Mouse (Mus musculus) skeletal muscle tissue, adult 2 months (tissue): Measurements from ENCODE around the gene AW011738.

Experiments
- DNase-seq: peaks from one replicate; pipeline ENCODE4 v3.0.0-alpha.2; 2012; ENCODE audit warnings: low read depth, low spot score

Gene AW011738

DNA sequence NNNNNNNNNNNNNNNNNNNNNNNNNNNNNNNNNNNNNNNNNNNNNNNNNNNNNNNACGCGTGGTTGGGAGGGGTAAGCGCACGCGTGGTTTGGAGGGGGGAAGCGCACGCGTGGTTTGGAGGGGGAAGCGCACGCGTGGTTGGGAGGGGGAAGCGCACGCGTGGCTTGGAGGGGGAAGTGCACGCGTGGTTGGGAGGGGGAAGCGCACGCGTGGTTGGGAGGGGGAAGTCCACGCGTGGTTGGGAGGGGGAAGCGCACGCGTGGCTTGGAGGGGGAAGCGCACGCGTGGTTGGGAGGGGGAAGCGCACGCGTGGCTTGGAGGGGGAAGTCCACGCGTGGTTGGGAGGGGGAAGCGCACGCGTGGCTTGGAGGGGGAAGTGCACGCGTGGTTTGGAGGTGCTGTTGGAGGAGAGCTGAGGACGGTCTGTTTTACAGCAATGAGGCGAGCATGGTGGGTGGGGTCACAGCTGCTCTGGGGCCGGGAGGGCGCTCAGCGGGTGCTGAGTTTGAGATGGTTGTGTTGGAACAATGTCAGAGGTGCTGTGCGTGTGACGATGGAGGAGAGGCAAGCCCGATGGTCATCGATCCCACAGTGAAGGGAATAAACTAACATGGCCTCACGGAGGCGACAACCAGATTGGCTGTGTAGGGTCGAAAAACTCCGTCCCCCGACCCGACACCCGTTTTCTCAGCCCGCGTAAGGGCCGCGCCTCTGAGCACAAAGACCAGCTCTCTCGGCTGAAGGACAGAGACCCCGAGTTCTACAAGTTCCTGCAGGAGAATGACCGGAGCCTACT lies 33.7 kb downstream of the AW011738 start:
- DNase-seq, result no peak

DNA sequence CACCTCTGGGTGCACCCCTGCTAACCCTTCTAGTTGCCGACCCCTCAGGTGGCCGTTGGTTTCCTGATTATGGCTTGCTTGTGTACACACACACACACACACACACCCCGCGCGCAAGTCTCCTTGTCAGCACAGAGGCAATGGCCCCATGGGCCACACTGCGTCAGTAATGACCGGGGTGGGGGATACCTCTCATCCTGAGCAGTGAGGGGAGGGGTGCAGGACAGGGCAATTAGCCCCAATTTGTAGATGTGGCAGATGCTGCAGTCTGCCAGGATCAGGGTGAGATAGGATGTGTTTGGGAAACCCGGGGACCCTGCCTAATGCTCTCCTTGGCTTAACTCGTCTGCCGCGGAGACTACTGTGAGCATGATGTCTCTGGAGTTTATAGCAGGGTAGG lies 46.5 kb downstream of the AW011738 start:
- no peak for DNase-seq

DNA sequence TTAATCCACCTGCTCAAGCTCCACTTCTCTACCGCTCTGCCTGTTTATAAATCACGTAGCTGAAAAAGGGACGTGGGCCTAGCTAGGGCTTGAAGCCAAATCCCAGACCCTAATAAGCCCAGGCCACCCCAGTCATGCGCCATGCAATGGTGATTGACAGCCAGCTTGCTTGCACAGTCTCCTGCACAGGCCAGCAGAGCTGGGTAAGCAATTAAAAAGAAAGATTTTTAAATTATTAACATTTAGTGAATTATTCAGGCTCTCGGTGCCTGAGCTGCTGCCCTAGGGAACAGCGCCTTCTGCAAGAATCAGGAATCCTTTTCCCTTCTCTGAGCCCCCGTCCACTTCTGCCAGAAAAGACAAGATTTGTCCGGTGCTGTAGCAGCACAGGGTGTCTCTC lies 48.0 kb downstream of the AW011738 start:
- DNase-seq, result no peak

DNA sequence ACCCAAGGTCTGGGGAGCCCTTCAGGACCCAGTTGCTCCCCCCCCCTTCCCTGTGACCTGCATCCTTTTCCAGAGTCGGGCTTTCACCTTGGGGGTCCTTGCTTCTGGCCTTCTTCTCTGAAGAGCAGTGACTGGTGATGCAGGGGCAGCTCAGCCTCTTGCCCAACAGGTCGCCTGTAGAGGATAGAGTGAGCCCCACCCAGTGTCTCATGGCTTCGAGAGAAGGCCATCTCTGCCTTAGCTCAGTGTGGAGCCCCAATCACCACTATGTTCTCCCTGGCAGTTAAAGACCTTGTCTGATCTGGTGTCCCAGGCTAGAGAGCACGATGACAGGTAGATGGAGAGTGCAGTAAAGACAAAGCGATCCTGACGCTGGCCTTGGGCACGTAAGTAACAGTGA lies 49.0 kb downstream of the AW011738 start:
- no peak for DNase-seq

DNA sequence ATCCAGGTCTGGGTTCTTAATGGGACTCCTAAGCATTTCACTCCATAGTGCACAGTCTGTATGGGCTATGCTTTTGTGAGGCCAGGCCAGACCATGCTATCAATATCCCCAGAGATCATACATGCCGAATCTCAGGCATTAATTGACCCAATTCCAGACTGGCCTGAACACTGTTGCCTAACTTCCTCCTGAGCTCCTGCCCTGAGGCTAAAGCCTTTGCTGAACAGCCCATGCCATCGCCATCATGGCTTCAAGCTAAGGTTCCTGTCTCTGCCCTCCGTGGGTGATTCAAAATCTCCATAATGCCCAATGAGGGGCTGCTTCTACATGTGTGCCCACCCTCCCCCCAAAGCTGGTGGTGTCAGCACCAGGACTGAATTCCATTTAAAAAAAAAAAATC lies 49.5 kb downstream of the AW011738 start:
- DNase-seq, result no peak

DNA sequence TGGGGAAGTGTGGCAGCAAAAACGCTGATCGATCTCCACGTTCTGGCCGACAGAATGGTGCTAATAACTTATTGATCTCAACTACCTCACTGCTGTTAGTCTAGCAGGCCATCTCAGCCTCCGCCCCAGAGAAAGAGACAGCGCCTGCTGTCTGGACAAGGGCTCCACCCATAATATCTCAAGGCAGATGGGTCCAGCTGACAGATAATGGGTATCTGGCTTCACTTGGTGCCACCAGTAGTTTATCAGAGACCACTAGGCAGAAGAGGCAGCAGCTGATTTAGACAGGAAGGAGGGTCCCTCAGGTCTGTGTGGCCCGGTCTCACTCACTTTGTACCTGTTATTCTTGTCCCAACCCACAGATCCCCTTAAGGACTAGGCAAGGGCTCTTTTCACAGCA lies 49.9 kb downstream of the AW011738 start:
- no peak for DNase-seq

DNA sequence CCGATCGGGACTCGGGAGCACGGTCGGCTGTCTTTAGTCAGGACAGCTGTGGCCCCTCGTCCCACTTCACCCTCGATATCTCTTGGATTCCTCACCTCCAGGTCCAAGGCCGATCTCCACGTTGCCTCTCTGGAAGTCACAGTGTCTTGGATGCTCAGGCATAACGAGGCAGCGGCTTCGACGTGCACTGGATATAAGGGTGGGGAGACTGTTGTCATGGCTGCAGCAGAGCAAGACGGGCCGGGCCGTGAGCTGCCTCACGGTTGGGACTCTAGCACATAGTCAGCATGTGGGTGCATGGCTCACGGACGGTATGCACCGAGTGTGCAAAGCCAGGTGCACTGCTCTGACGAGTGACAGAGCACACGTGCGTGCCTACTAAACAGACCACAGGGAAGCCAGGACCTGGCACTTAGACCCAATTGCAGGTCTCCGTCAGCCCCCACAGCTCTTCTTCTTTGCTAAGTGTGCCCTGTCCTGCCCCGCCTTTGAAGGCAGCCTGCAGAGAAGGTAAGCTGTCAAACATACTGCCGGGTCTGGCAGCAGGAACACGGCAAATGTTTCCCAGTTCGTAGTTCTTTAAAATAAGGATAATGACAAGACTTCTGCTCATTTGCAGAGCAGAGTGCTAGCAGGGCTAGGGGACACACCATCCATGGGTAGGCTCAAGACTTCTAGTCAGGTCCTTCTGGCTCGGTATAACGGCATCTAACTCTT lies 51.4 kb downstream of the AW011738 start:
- DNase-seq, result no peak
